Mouse (Mus musculus) heart, postnatal 14 days (tissue): ENCODE results near the gene 0610030E20Rik. TPM values are rescaled to one million over a fixed set of nuclear protein-coding genes. Genes with fewer than 3 reads are reported as not detected.

Experiments used
- DNase-seq, 2 experiments: peaks; one replicate each; pipeline ENCODE4 v3.0.0; 2021 to 2022
- intact Hi-C: fragments of 180-260 bp; cut with DNase I; formaldehyde crosslinking; loops from one replicate; pipeline ENCODE4 v1.15.1; 2025
- total RNA-seq, 2 experiments: library from RNA; stranded (reverse); gene quantifications; 2 replicates each; pipeline ENCODE4 v1.2.3; 2021

The 0610030E20Rik gene
- total RNA-seq, 2 experiments from 2014 or later = 13.1 to 14.4 TPM

DNA sequence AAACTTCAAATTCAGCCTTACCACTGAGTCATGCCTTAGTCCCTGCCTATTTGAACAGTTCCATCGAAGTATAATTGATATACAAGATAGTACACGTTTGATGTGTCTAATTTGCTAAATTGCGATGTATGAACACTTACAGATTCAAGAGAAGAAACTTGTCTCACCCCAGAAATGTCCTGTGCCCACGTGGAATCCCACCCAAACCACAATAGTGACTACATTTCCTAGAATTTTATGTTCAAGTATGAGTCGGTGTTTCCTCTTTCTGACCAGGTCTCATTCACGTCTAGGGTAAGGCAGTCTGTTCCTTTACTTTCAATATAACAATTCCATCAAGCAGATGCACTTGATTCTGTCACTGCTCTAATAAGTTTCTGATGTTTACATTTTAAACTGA lies 1.5 kb upstream of the 0610030E20Rik start:
- intact Hi-C loops = loop anchor here (5.0 kb wide), 1 partner anchor 42 kb away; no protein-coding TSS in a partner anchor
- DNase-seq = no peak

DNA sequence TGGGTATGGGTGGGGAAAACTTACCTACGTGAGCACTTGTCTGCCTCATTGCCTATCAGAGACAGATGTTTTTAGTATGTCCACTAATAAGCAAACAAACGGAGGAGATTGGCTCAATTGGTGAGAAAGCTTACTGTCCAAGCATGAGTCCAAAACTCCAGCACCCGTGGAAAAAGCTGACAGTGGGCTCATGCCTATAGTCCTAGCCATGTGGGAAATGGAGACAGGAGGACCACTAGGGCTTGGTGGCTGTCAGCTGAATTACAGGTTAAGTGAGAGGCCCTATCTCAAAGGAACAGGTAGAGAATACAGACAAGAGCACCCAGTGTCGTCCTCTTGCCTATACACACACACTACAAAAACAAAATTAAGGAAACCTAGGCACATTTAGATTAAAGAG lies 856 bp upstream of the 0610030E20Rik start:
- intact Hi-C loops = loop anchor here (5.0 kb wide), 1 partner anchor 41 kb away; no protein-coding TSS in a partner anchor
- DNase-seq = no peak

DNA sequence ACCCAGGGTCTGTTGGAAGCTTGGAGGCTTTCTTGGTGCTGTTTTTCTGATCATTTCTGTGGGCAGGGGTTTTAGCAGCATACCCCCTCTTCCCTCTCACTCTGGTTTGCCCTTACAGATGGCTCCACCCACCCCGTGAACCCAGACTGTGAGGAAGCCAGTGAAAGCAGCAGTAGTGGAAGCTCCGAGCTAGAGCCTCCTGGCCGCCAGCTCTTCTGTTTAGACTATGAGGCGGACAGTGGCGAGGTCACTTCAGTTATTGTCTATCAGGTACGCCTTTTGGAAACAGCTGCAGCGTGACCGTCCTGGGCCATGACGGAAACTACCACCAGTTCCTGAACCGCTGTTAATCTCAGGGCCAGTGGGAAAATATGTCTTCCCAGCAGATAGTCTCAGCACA lies 1.3 kb downstream of the 0610030E20Rik start:
- intact Hi-C loops = loop anchor here (5.0 kb wide), 1 partner anchor 39 kb away; no protein-coding TSS in a partner anchor
- no peak for DNase-seq

DNA sequence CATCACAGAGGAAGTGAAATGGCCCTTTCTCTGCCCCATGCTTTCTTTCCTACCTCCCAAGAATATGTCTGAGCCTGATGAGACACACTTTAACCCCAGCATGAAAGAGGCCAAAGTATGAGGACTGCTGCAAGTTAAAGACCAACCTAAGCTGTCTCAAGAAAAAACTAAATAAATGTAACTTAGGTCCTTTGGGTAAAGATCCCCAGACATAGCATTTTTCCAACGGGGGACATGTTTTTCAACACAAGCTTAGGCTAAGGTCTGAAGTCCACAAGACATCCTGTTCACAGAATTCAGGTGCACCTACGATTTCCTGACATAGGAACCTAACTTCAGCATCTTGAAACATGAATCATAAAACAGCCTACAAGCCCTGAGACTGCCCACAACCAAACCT lies 3.1 kb downstream of the 0610030E20Rik start:
- intact Hi-C loops = no loop called here
- no peak for DNase-seq

GRCm38 (mm10) chr6:72352636-72353405 lies 5.7 kb downstream of the 0610030E20Rik start:
- DNase-seq = no peak
- intact Hi-C loops = no loop called here

DNA sequence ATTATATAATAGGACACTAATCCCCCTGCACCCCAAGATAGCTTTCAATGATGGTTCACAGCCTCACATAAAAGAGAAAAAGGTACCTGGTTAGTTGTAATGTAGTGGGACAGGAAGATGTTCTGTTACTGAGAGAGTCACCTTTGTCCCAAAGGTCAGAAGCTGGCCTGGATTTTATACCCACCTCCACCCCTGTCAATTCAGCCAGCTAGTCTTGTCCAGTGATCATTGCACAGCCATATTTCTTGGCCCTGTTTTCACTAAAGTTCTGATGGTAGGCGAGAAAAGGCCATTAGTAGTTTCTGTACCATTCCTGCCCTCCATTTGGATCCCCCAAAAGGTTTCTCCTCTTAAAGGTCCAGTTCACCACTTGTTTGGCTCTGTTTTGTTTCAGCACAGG lies 6.9 kb downstream of the 0610030E20Rik start:
- intact Hi-C loops = no loop called here
- DNase-seq = no peak

GRCm38 (mm10) chr6:72355066-72355911 lies 8.2 kb downstream of the 0610030E20Rik start, which contains the start of gene Tmem150a:
Gene Tmem150a, plus strand, starts transcription at chr6:72355447.
- intact Hi-C loops = loop anchor here (5.0 kb wide), 1 partner anchor 47 kb away; no protein-coding TSS in a partner anchor
- peak; percentile 88 to 90 for DNase-seq

DNA sequence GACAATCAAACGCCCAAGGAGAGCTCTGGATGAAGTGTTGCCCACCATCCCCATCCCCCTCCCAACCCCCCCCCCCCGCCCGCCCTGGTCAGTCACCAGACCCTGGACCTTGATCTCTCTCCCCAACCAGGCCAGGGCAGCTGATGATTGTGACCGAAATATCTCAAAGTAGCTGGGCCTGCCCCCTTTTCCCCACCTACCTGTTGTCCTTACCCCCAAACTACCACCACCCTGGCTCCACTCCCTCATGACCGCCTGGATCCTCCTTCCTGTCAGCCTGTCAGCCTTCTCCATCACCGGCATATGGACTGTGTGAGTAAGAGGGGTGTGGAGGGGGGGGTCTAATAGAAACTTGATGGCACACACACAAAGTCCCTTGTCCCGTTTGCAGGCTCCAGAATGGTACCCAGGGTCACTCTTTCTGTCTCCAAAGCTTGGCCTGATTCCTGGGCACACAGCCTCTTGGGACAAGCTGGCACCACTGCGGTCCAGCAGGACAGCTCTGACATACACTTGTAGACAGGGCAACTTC lies 8.9 kb downstream of the 0610030E20Rik start:
- DNase-seq = no peak
- intact Hi-C loops = loop anchor here (5.0 kb wide), 1 partner anchor 46 kb away; no protein-coding TSS in a partner anchor

DNA sequence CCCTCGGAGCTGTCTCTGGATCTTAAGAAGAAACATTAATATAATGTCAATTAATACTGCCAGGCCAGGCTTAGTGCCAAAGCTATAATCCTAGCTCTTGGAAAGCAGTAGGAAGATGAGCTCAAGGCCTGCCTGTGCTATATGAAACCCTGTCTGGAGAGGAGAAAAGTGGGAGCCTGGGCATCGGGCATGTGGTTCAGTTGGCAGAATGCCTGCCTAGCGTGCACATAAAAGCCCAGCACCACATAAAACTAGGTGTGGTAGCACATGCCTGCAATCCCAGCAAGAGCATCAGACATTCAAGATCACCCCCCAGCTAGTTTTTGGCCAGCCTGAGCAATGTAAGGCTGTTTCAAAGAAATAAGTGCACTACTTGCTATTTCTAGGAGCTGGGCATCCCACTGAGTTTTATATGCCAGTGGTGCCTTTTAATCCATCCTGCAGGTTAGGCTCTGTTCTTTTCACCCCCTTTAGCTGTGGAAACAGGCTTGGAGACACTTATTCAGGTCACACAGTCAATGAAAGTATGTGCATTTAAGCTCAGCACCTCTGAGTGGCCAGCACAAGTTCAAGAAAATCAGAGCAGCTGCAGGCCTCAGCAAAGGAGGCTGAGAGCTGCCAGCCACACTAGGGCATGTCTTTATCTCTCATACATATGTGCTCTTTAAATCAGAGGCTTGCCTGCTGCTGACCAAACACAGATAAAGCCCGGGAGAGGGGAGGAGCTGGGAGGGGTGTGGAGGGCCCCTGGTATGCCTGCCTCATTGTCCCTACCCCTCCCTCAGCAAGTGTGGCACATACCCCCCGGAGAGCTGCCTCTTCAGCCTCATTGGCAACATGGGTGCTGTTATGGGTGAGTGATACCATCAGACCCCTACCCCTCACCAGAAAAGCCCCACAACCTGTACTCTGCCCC lies 10.3 kb downstream of the 0610030E20Rik start:
- intact Hi-C loops = loop anchor here (5.0 kb wide), 1 partner anchor 45 kb away; no protein-coding TSS in a partner anchor
- DNase-seq = no peak

GRCm38 (mm10) chr6:72358086-72358764 lies 11.1 kb downstream of the 0610030E20Rik start:
- DNase-seq = no peak
- intact Hi-C loops = loop anchor here (5.0 kb wide), 1 partner anchor 44 kb away; no protein-coding TSS in a partner anchor

GRCm38 (mm10) chr6:72359343-72359742 lies 12.2 kb downstream of the 0610030E20Rik start:
- DNase-seq = no peak
- intact Hi-C loops = loop anchor here (5.0 kb wide), 1 partner anchor 43 kb away; no protein-coding TSS in a partner anchor

DNA sequence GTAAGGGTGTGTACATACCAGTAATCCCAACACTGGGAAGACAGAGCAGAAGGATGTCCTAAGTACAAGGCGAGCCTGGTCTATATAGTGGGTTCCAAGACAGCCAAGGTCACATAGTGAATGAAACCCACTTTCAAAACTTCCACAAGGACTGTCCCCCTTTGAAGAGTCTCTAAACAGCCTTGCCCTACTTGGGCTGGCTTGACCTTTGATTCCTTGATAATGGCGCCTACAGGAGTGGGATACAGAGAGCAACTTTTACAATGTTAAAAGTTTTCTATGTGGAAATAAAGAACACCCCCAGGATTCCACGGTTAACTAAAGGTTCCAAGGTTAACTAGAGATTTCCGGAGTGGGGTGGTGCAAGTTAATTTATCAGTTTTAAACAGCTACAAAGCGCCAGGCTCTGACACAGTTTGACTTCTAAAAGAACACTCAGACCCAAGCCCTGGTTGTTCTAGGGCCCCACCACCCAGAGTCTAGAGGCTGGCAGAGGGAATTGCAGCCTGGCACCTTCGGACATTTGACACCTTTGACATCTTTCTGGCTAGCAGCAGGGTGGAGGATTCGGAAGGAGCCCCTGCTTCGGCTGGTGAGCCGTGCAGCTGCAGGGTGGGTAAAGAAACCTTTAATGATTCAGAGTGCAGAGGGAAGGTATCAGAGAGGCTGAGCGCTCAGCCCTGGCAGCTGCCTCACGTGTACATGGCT lies 12.9 kb downstream of the 0610030E20Rik start:
- DNase-seq = no peak
- intact Hi-C loops = loop anchor here (5.0 kb wide), 1 partner anchor 42 kb away; no protein-coding TSS in a partner anchor

GRCm38 (mm10) chr6:72360599-72360935 lies 13.4 kb downstream of the 0610030E20Rik start:
- intact Hi-C loops = no loop called here

GRCm38 (mm10) chr6:72361121-72361551 lies 14.0 kb downstream of the 0610030E20Rik start:
- intact Hi-C loops = no loop called here
- no peak for DNase-seq

More at GRCm38 (mm10) chr6:72360599-72360935, 13.4 kb downstream of the 0610030E20Rik start:
- DNase-seq = no peak

GRCm38 (mm10) chr6:72362132-72363028 lies 15.3 kb downstream of the 0610030E20Rik start:
- intact Hi-C loops = no loop called here
- DNase-seq = peak; percentile 91 to 94

GRCm38 (mm10) chr6:72364009-72364408 lies 16.9 kb downstream of the 0610030E20Rik start:
- no peak for DNase-seq
- intact Hi-C loops = loop anchor here (2.0 kb wide), 1 partner anchor 43 kb away; no protein-coding TSS in a partner anchor

DNA sequence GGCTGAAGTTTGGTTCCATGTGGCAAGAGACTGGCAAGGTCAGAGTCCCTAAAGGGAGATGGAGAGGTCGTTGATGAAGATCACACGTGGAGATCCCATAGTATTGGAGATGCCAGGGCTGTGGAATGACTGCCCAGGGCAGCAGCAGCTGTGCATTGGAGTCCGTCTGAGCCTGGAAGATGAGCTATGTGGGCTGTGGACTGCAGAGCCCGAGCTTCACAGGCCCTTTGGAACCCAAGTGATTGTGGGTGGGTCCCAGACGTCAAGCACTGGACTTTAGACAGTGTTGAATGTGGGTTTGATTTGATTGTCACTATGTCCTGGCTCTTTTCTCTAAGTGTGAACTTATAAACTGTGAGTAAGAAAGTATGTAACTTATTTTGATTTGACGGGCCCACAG lies 17.9 kb downstream of the 0610030E20Rik start:
- intact Hi-C loops = loop anchor here (2.0 kb wide), 1 partner anchor 42 kb away; no protein-coding TSS in a partner anchor
- no peak for DNase-seq
